Mouse (Mus musculus) heart, embryonic 16.5 days (tissue): ENCODE results near the gene Sbds. TPM values are rescaled to one million over a fixed set of nuclear protein-coding genes. Genes with fewer than 3 reads are reported as not detected.
A peak's percentile ranks its signal among the peaks of the same experiment; 100 is the strongest.

Experiments
- ATAC-seq: fragments of 200-750 bp; cut with Nextera tagmentation; replicated peaks from 2 replicates; pipeline ENCODE4 v1.8.0; 2017; ENCODE audit warnings: moderate number of reproducible peaks; ENCODE audit not compliant: insufficient read depth, low FRiP score; ENCODE audit errors: extremely low read depth
- H3K27ac ChIP-seq: fragments of 300-500 bp; sonication (generic); 2 replicates; pipeline ENCODE4 v1.5.1; 2014; ENCODE audit warnings: mild to moderate bottlenecking, low read length, control low read depth, moderate library complexity
- H3K27me3 ChIP-seq: fragments of 300-500 bp; sonication (generic); 2 replicates; pipeline ENCODE4 v1.6.1; 2014; ENCODE audit warnings: low read length, mixed read lengths; ENCODE audit not compliant: control insufficient read depth, insufficient read depth
- H3K36me3 ChIP-seq: fragments of 300-500 bp; sonication (generic); 2 replicates; pipeline ENCODE4 v1.6.1; 2014; ENCODE audit not compliant: control insufficient read depth, insufficient read depth
- H3K4me1 ChIP-seq: fragments of 300-500 bp; sonication (generic); 2 replicates; pipeline ENCODE4 v1.6.1; 2014; ENCODE audit warnings: low read length, mixed read lengths; ENCODE audit not compliant: control insufficient read depth, insufficient read depth
- H3K4me2 ChIP-seq: fragments of 300-500 bp; sonication (generic); 2 replicates; pipeline ENCODE4 v1.6.1; 2014; ENCODE audit warnings: low read depth, mild to moderate bottlenecking, control low read depth, low read length
- H3K4me3 ChIP-seq: fragments of 300-500 bp; sonication (generic); 2 replicates; pipeline ENCODE4 v1.5.1; 2014; ENCODE audit warnings: mild to moderate bottlenecking, control low read depth, low read length
- H3K9ac ChIP-seq: fragments of 300-500 bp; sonication (generic); 2 replicates; pipeline ENCODE4 v1.6.1; 2014; ENCODE audit warnings: low read length, control low read depth
- H3K9me3 ChIP-seq: fragments of 300-500 bp; sonication (generic); replicated peaks from 2 replicates; pipeline ENCODE4 v1.6.1; 2016; ENCODE audit warnings: low read length; ENCODE audit not compliant: control insufficient read depth
- whole genome bisulfite sequencing: fragments of 180-500 bp; shearing (Covaris S2); extraction: QIAGEN DNeasy Blood & Tissue Kit; methylation state at CpG from one replicate; pipeline ENCODE4 v1.1.7; 2014; 5-methylcytosine and 5-hydroxymethylcytosine counted together
- polyA plus RNA-seq: library from polyadenylated mRNA; unstranded; fragments of >200 nt; fragmentation: Nextera tagmentation; extraction: Ambion mirVana; gene quantifications from 2 replicates; pipeline ENCODE4 v1.2.1, GENCODE M21; 2015

Gene Sbds
- polyA plus RNA-seq, 1 experiment from 2014 or later, result 65.7 TPM

- H3K36me3 ChIP-seq, result peaks cover 80% of the 10 kb centered on the region
- no peaks in the 10 kb centered on the region for H3K9me3 ChIP-seq
- no peak overlapping the region for H3K4me2 ChIP-seq
- WGBS, result 85% methylated on average over 12 of the region's 12 CpGs
- H3K4me3 ChIP-seq, result no peak overlapping the region
- no peaks in the 10 kb centered on the region for H3K27me3 ChIP-seq
- no peak overlapping the region for H3K9ac ChIP-seq
- no peak for ATAC-seq
- H3K27ac ChIP-seq, result no peak overlapping the region
- no peaks in the 10 kb centered on the region for H3K4me1 ChIP-seq
These were observed 13.9 kb downstream of the Sbds start for GRCm38 (mm10) chr5:130241426-130241825.

- Histone ChIP-seq H3K9ac (no peak overlapping the region), H3K27ac (no peak overlapping the region), H3K4me1 (no peaks in the 10 kb centered on the region), H3K4me3 (no peak overlapping the region), H3K4me2 (no peak overlapping the region), H3K9me3 (no peaks in the 10 kb centered on the region), H3K27me3 (no peaks in the 10 kb centered on the region), H3K36me3 (peaks cover 80% of the 10 kb centered on the region)
- ATAC-seq, result no peak
- 96% methylated on average over 2 of the region's 2 CpGs for WGBS
These were observed 15.5 kb downstream of the Sbds start for GRCm38 (mm10) chr5:130239856-130240255.

- Histone ChIP-seq H3K36me3 (peaks cover 79% of the 10 kb centered on the region), H3K27me3 (no peaks in the 10 kb centered on the region), H3K4me3 (no peak overlapping the region), H3K4me1 (no peaks in the 10 kb centered on the region), H3K4me2 (no peak overlapping the region), H3K9me3 (no peaks in the 10 kb centered on the region), H3K27ac (no peak overlapping the region), H3K9ac (no peak overlapping the region)
- ATAC-seq, result no peak
- WGBS, result 90% methylated on average over 7 of the region's 7 CpGs
These were observed 16.1 kb downstream of the Sbds start for GRCm38 (mm10) chr5:130239236-130239635.

GRCm38 (mm10) chr5:130236302-130236701, 19.0 kb downstream of the Sbds start:
- Histone ChIP-seq H3K27me3 (no peaks in the 10 kb centered on the region), H3K4me3 (no peak overlapping the region), H3K36me3 (peaks cover 84% of the 10 kb centered on the region), H3K4me2 (no peak overlapping the region), H3K27ac (no peak overlapping the region), H3K9me3 (no peaks in the 10 kb centered on the region), H3K4me1 (no peaks in the 10 kb centered on the region), H3K9ac (no peak overlapping the region)
- no peak for ATAC-seq
- WGBS, result 91% methylated on average over 8 of the region's 8 CpGs

GRCm38 (mm10) chr5:130228120-130228519, 27.2 kb downstream of the Sbds start:
- no peak overlapping the region for H3K4me3 ChIP-seq
- H3K9me3 ChIP-seq, result no peaks in the 10 kb centered on the region
- no peak overlapping the region for H3K9ac ChIP-seq
- H3K4me1 ChIP-seq, result peaks cover 10% of the 10 kb centered on the region
- ATAC-seq, result no peak
- peaks cover 28% of the 10 kb centered on the region for H3K36me3 ChIP-seq
- no peak overlapping the region for H3K27ac ChIP-seq
- H3K4me2 ChIP-seq, result no peak overlapping the region
- WGBS, result 63% methylated on average over 4 of the region's 4 CpGs
- no peaks in the 10 kb centered on the region for H3K27me3 ChIP-seq

GRCm38 (mm10) chr5:130226790-130227189, 28.5 kb downstream of the Sbds start:
- Histone ChIP-seq H3K4me2 (no peak overlapping the region), H3K9me3 (no peaks in the 10 kb centered on the region), H3K4me3 (no peak overlapping the region), H3K9ac (no peak overlapping the region), H3K27ac (no peak overlapping the region), H3K4me1 (peaks cover 12% of the 10 kb centered on the region), H3K36me3 (peaks cover 15% of the 10 kb centered on the region), H3K27me3 (no peaks in the 10 kb centered on the region)
- 90% methylated on average over 3 of the region's 3 CpGs for WGBS
- ATAC-seq, result no peak

- H3K36me3 ChIP-seq, result no peaks in the 10 kb centered on the region
- H3K9ac ChIP-seq, result peak overlapping the region; percentile 94
- H3K27me3 ChIP-seq, result no peaks in the 10 kb centered on the region
- peaks cover 19% of the 10 kb centered on the region for H3K4me1 ChIP-seq
- peak overlapping the region; percentile 66 for H3K4me2 ChIP-seq
- peak overlapping the region; percentile 83 for H3K27ac ChIP-seq
- peak overlapping the region; percentile 68 for H3K4me3 ChIP-seq
- under 1% methylated on average over 88 of the region's 88 CpGs for WGBS
- no peaks in the 10 kb centered on the region for H3K9me3 ChIP-seq
- peak; percentile 90 for ATAC-seq
These were observed 33.0 kb downstream of the Sbds start for GRCm38 (mm10) chr5:130222146-130223004.

- Histone ChIP-seq H3K9ac (peak overlapping the region; percentile 94), H3K9me3 (no peaks in the 10 kb centered on the region), H3K27ac (peak overlapping the region; percentile 82), H3K4me3 (peak overlapping the region; percentile 68), H3K4me2 (peak overlapping the region; percentile 66), H3K36me3 (no peaks in the 10 kb centered on the region), H3K27me3 (no peaks in the 10 kb centered on the region), H3K4me1 (peaks cover 16% of the 10 kb centered on the region)
- ATAC-seq, result peak; percentile 38
- WGBS, result 2% methylated on average over 10 of the region's 10 CpGs
These were observed 33.6 kb downstream of the Sbds start for GRCm38 (mm10) chr5:130221760-130222145.

- H3K4me2 ChIP-seq, result peak overlapping the region; percentile 66
- no peaks in the 10 kb centered on the region for H3K27me3 ChIP-seq
- no peaks in the 10 kb centered on the region for H3K9me3 ChIP-seq
- peak overlapping the region; percentile 94 for H3K9ac ChIP-seq
- peaks cover 15% of the 10 kb centered on the region for H3K4me1 ChIP-seq
- no peaks in the 10 kb centered on the region for H3K36me3 ChIP-seq
- peak overlapping the region; percentile 68 for H3K4me3 ChIP-seq
- no peak for ATAC-seq
- H3K27ac ChIP-seq, result no peak overlapping the region
- WGBS, result 47% methylated on average over 2 of the region's 2 CpGs
These were observed 34.0 kb downstream of the Sbds start for GRCm38 (mm10) chr5:130221316-130221715.
